Mouse (Mus musculus): Measurements from ENCODE around the gene Masp1.

DNA sequence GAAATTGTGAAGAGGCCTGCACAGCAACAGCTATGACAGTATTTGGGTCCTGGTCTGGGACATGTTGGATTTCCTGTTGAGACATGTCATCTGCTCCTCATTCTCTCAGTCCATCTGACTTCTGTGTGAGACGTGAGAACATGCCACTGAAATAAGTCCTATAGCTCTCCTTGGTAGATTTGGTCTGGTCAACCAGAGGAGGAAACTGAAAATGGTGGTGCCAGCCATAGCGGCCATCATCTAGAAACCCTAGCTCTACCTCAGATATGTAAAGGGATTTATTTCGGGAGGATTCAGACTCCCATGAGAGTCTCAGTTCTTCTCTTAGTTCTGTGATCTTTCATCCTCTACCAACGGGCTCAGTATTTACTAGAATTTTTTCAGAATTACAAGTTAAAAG lies 45.0 kb downstream of the Masp1 start:
- TF ChIP-seq CTCF (IDR thresholded peaks at IDR 0.05; ENCODE audit: low read depth, low read length) (no peak), POLR2A (IDR thresholded peaks at IDR 0.05; ENCODE audit: extremely low read depth, insufficient read depth, low read length) (no peak)

All from liver, adult 2 months (tissue).